Comparison of ENCODE assay signal across 8 mouse cellular contexts in genomic region chr2:30553851-30554540, GRCm38 (mm10). TPM values are rescaled to one million over a fixed set of nuclear protein-coding genes. Genes with fewer than 3 reads are reported as not detected.
A peak's percentile ranks its signal among the peaks of the same experiment; 100 is the strongest.
DNase-seq lines count a peak whose midpoint lies in the region; ATAC-seq and TF ChIP-seq lines count a peak whose summit lies in the region.

No protein-coding gene starts in this region.

- no peak overlapping the region for H3K4me2 ChIP-seq in liver, embryonic 16.5 days (ENCODE audit: low read depth, low read length)
- H3K4me2 ChIP-seq in neural tube, embryonic 14.5 days (ENCODE audit: low read depth, low read length): peak overlapping the region; percentile 32; the same call in 1 of the 2 replicates

- 61% methylated on average over 7 of the region's 7 CpGs for WGBS in forebrain, embryonic 10.5 days
- WGBS in liver, embryonic 16.5 days (ENCODE audit: insufficient replicate concordance): 48% methylated on average over 7 of the region's 7 CpGs
- WGBS in neural tube, embryonic 14.5 days: 61% methylated on average over 7 of the region's 7 CpGs

- peak overlapping the region; percentile 12; the same call in 1 of the 2 replicates for H3K4me3 ChIP-seq in forebrain, embryonic 10.5 days
- H3K4me3 ChIP-seq in liver, embryonic 16.5 days (ENCODE audit: low read depth, low read length): no peak overlapping the region
- H3K4me3 ChIP-seq in neural tube, embryonic 14.5 days (ENCODE audit: low read depth, low read length): no peak overlapping the region

- TF ChIP-seq POLR2A in brain, embryonic 14.5 days (IDR thresholded peaks at IDR 0.05; ENCODE audit: borderline replicate concordance, extremely low read depth, insufficient read depth, insufficient read length, poor library complexity, severe bottlenecking): no peak

- no peaks in the 10 kb centered on the region for H3K36me3 ChIP-seq in forebrain, embryonic 10.5 days (replicated peaks)
- no peaks in the 10 kb centered on the region for H3K36me3 ChIP-seq in liver, embryonic 16.5 days (ENCODE audit: control insufficient read depth, insufficient read depth)
- no peaks in the 10 kb centered on the region for H3K36me3 ChIP-seq in neural tube, embryonic 14.5 days (ENCODE audit: control insufficient read depth, insufficient read depth, low read length)

- H3K27ac ChIP-seq in forebrain, embryonic 10.5 days: peak overlapping the region; percentile 68
- H3K27ac ChIP-seq in liver, embryonic 16.5 days (ENCODE audit: low read length): no peak overlapping the region
- no peak overlapping the region for H3K27ac ChIP-seq in neural tube, embryonic 14.5 days (ENCODE audit: low read depth, low read length)

- ATAC-seq in liver, embryonic 16.5 days (ENCODE audit: low read depth): peak; percentile 50; the same call in 1 of the 2 replicates
- ATAC-seq in neural tube, embryonic 14.5 days (ENCODE audit: low read depth): peak; percentile 92

- TF ChIP-seq CTCF in brain, embryonic 14.5 days (IDR thresholded peaks at IDR 0.05; ENCODE audit: borderline replicate concordance, extremely low read depth, insufficient read depth, insufficient read length): no peak

- H3K27me3 ChIP-seq in forebrain, embryonic 10.5 days (ENCODE audit: poor library complexity, severe bottlenecking): no peaks in the 10 kb centered on the region
- H3K27me3 ChIP-seq in liver, embryonic 16.5 days (ENCODE audit: control insufficient read depth, insufficient read depth, low read depth, low read length): no peaks in the 10 kb centered on the region
- H3K27me3 ChIP-seq in neural tube, embryonic 14.5 days (ENCODE audit: control insufficient read depth, insufficient read depth, low read length): no peaks in the 10 kb centered on the region

- DNase-seq in CD4-positive helper T cell, adult 2 months (ENCODE audit: low read depth, low spot score): peak; percentile 51
- DNase-seq in brain, embryonic 14.5 days (ENCODE audit: low read depth): peak; percentile 93
- peak; percentile 40 for DNase-seq in forebrain, embryonic 10.5 days (ENCODE audit: extremely low spot score, low spot score)
- peak; percentile 27 to 60 for DNase-seq in heart, postnatal 14 days
- peak; percentile 42 to 55 for DNase-seq in kidney, postnatal 4 days
- no peak for DNase-seq in ovary, adult 18-20 months (ENCODE audit: low spot score)

- intact Hi-C loops in heart, postnatal 14 days (cut with DNase I): loop anchor here (2.0 kb wide), 1 partner anchor 41 kb away; the partner anchor contains the start of gene Cstad

- H3K4me1 ChIP-seq in forebrain, embryonic 10.5 days: peaks cover 23% of the 10 kb centered on the region
- no peaks in the 10 kb centered on the region for H3K4me1 ChIP-seq in liver, embryonic 16.5 days (ENCODE audit: control insufficient read depth, low read depth, low read length)
- H3K4me1 ChIP-seq in neural tube, embryonic 14.5 days (ENCODE audit: control insufficient read depth, insufficient read depth, low read length): 0 out of 2 replicates have a peak, but pooled peaks cover 5% of the 10 kb centered on the region

- peaks cover 3% of the 10 kb centered on the region; the same call in 1 of the 2 replicates for H3K9me3 ChIP-seq in forebrain, embryonic 10.5 days
- H3K9me3 ChIP-seq in liver, embryonic 16.5 days (replicated peaks; ENCODE audit: control insufficient read depth, low read length): no peaks in the 10 kb centered on the region
- H3K9me3 ChIP-seq in neural tube, embryonic 14.5 days (ENCODE audit: control insufficient read depth, low read length): no peaks in the 10 kb centered on the region

- H3K9ac ChIP-seq in liver, embryonic 16.5 days (ENCODE audit: low read depth, low read length): no peak overlapping the region
- no peak overlapping the region for H3K9ac ChIP-seq in neural tube, embryonic 14.5 days (replicated peaks; ENCODE audit: low read depth, low read length)

RNA-seq across cellular contexts. Expression of gene Cstad, which starts 40.8 kb away (rescaled TPM):
- polyA plus RNA-seq in brain, embryonic 14.5 days (2012; rRNA removed): 0.57 and 0.72 TPM in 2 replicates
- polyA plus RNA-seq in forebrain, embryonic 10.5 days (2016; fragmentation: Nextera tagmentation; extraction: Ambion mirVana): 0.35 TPM in 1 of 2 replicates, not detected in the other
- 1 to 10 TPM; 1.8 to 3.9 TPM for total RNA-seq in heart, postnatal 14 days (2021)
- 0.15 TPM in 1 of 2 replicates, not detected in the other for polyA plus RNA-seq in liver, embryonic 16.5 days (2015; fragmentation: Nextera tagmentation; extraction: Ambion mirVana)
- polyA plus RNA-seq in neural tube, embryonic 14.5 days (2014; fragmentation: Nextera tagmentation; extraction: Ambion mirVana): 1.2 and 1.3 TPM in 2 replicates
